Mouse (Mus musculus) urinary bladder, postnatal 4 days (tissue): ENCODE data around the gene Ctsa.

Source experiments
- DNase-seq, 2 experiments: peaks; one replicate each; pipeline ENCODE4 v3.0.0; 2021 to 2022; ENCODE audit warnings: low spot score in 2 of 2

Gene Ctsa

DNA sequence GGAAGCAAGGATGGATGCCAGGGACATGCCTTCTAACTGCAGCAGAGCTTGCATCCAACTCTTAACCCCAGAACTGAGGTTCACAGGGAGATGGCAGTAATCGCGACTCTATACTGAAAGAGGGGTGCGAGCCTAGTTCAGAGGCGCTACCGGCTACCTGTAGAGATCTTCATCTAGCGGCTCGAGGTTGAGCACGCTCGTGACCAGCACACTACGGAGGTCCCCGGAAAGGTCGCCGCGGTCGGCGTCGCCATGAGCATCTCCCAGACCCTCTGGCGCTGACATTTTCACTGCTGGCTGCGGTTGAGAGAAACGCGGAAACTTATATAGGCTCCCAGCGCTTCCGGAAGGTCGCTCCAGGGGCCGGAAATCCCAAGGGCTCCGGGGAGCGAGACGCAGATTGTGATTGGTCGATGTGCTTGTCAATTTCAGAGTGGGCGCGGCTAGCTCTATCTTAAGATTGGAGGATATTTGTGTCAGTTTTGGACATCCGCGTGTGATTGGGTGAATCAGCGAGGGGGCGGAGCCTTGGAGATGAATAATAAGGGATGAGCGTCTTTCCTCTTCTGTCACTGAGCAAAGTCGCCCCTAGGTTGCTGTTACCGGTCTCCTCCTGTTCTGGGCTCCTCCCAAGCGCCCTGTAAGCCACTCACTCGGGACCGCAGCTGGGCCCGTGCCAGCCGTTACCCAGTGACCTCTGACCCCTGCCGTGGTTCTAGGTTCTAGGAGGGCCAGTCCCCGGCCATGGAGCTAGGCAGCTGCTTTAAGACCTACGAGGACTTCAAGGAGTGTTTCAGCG lies 27.9 kb upstream of the Ctsa start, which contains the start of the genes Acot8 and Zswim3:
Acot8 (minus strand) TSS at position 350 of the 799 bp plus-strand sequence.
Zswim3 (plus strand) TSS at position 566 of the 799 bp plus-strand sequence.
- peak; percentile 96 to 97 for DNase-seq

DNA sequence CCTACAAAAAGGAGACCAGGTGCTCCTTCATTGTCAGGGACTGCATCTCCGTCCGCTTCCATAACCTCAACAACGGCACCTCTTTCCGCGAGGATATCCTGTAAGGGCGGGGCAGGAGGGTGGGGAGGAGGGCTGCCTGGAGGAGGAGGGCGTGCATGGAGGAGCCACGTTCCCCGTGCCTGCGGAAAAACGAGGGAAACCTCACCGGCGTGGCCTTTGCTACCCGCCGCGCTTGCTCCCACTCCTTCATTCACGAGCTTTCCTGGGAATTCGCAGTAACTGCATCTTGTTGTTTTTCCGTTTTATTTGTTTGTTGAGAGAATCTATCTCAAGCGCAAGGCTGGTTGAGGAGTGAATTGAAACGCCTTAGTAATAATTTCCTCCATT lies 27.3 kb upstream of the Ctsa start:
- no peak for DNase-seq

DNA sequence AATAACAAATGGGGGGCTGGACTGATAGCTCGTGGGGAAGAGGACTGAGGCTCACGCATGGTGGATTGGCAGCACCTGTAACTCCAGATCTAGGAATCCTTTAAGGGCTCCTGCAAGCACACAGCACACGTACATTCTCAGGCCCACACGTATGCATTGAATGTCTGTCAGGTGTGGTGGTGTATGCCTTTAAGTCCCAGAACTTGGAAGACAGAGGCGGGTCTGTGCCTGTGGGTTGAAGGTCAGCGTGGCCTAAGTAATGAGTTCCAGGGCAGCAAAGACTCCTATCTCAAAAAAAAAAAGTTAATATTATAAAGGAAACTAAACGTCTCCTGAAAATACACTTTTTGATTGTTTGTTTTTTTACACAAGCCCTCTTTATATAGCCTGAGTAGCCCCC lies 26.1 kb upstream of the Ctsa start:
- DNase-seq = no peak

DNA sequence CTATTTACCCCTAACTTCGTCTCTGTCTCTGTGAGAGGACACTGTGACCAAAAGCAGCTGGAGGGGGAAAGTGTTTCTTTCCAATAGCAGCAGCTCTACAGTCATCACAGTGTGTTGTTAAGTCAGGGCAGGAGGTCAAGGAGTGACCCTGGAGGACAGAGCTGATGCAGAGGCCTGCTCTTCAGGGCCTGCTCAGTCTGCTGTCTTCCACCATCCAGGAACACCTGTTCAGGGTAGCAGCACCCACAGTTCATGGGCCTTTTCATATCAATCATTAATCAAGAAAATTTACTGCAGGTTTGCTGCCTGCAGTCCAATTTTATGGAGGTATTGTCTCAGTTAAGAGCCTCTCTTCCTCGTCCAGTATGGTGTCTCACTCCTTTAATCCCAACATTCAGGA lies 19.1 kb upstream of the Ctsa start:
- DNase-seq = no peak

DNA sequence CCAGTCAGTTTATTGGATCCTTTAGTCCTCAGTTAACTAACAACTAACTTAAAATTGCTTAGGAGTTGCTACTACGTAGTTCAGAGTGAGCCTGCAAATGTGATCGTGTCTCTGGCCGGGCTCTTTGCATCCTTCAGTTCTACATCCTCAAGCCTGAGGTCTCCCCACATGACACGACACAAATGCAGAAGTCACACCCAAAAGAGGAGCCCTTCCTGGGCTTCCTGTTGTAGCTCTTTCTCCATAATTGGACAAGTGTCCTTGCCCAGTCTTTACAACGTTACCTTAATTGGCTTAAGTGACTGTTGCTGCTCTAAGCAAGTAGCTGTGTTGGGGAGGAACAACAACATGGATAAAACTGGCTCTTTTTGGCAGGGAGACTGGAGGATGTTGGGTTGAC lies 17.3 kb upstream of the Ctsa start:
- DNase-seq = no peak

DNA sequence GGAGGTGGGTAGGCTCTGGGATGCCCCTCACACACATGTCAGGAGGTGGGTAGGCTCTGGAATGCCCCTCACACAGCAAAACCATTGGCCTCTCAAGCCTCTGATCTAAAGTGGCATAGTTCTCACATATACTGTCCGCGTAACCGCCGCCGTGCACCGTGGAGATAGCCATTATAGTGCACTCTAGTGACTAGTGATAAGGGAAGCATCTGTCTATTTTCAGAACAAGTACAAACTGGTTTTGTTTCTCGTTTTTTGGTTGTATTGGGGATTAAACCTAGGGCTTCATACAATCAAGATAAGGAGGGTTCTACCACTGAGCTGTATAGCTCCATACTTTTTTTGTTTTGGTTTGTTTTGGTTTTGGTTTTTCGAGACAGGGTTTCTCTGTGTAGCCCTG lies 16.9 kb upstream of the Ctsa start:
- DNase-seq = no peak

DNA sequence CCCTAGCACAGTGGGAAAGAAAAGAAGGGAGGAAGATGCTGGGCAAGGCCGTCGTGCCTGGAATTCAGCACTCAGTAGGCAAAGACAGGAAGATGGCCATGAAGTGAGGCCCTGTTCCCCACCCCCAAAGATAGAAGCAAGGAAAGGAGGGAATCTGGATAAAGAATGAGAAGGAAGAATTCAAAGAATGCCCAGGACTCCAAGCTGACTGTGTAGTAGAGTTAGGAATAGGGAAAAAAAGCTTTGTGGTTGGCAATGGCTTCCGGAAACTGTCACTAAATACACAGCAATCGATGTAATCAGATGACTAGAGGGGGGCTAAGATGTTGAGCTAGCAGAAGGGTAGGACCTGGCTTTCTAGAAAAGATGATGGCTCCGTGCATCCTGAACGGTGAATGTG lies 15.5 kb upstream of the Ctsa start:
- no peak for DNase-seq

DNA sequence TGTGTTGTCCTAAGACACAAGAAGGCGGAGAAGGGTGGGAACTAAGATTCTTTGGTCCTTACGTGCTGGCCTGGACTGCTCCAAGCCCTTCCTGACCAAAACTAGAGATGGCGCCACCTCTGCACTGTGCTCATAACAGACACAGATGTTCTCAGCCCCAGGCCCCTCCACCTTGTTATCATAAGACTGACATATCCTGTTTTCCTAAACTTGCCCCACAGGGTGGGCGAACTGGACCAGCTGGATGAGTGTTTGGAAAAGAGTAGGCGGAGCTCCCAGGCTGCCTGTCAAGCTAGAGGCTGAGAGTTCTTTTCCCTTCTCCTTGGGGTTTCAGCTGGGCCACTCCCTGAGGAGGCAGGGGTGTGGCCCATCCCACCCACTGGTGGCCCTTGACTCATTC lies 15.0 kb upstream of the Ctsa start:
- DNase-seq = no peak

DNA sequence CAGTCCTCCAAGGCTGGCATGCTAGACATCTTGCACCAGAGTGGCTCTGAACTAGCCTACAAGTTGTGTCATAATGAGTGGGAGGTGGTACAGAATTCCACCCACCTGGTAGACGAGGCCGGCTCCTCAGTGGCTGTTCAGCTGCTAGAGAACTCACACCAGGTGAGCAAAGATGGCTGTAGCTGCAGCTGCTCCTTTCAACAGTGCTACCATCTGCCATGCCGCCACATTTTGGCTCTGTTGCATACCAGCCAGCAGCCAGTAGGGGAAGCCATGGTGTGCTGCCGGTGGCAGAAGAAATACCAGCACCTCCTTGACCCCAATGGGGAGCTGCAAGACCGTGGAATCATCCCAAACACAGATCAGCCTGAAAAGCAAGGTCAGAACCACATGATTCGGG lies 11.6 kb upstream of the Ctsa start:
- no peak for DNase-seq

DNA sequence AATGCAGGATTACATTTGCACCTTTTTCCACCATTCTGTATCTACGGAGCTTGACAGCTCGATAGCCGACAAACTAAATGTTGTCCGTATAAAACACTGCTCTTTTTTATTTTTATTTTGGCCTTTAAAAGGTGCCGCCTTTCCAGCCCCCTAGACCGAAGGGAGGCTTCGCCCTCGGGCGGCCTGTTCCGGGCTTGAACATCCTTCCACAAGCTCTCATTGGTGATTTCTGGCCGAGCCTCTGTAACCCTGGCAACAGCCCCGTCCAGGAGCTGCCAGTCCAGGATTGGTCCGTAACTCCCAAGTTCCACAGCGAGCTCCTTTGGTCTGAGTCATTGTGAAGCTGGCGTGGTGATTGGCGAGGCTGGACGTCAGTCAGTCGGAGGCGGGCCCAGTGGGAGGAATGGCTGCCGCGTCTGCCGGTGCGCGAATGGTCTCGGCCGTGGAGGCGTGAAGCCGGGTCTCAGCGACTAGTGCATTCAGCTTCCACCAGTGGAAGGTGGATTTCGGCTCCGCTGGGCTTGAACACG lies 10.0 kb upstream of the Ctsa start, which contains the start of gene Zswim1:
Zswim1 (plus strand) TSS at position 51 of the 530 bp plus-strand sequence.
- peak; percentile 99 to 100 for DNase-seq

DNA sequence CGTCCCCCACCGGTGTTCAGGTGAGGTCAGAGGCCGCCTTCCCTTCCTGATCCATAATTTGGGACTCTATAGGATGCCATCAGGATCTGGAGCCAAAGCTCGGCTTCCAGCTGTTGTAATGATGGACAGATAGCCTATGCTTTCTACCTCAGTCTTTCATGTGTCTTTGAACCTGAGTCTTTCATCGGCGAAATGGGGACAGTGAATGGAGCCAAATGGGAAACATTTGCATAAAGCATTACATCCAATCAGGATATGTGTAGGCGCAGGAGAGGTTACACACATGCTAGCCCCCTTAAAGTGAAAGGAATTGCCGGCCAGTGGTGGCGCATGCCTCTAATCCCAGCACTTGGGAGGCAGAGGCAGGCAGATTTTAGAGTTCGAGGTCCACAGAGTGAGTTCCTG lies 9.5 kb upstream of the Ctsa start:
- DNase-seq = no peak

DNA sequence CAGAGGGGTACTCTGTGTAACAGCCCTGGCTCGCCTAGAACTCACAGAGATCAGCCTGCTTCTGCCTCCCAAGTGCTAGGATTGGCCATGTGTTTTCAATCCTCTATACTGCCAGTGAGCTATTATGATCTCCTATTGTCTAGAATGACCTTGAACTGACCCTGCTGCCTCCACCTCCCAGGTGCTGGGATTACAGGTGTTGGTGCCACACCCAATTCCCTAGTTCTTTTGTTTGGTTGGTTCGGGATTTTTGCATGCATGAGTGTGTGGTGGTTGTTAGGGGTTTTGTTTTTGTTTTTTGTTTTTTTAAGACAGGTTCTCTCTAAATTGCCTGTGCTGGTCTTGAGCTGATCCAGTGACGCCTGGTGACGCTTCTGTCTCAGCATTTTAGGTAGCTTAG lies 8.7 kb upstream of the Ctsa start:
- DNase-seq = no peak

DNA sequence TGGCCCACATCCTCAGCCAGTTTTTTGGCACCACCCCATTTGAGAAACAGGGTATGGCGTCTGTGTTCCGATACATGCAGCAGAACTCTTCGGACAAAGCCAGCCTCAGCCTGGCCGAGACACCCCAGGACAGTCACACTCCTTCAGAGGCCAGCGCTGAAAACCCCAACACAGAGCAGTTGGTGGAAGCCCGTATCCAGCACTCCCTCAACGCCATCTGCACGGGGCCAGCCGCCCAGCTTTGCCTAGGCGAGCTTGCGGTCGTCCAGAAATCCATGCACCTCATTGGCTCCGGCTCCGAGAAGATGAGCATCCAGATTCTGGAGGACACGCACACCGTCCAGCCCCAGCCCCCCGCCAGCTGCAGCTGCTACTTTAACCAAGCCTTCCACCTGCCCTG lies 7.2 kb upstream of the Ctsa start:
- no peak for DNase-seq

DNA sequence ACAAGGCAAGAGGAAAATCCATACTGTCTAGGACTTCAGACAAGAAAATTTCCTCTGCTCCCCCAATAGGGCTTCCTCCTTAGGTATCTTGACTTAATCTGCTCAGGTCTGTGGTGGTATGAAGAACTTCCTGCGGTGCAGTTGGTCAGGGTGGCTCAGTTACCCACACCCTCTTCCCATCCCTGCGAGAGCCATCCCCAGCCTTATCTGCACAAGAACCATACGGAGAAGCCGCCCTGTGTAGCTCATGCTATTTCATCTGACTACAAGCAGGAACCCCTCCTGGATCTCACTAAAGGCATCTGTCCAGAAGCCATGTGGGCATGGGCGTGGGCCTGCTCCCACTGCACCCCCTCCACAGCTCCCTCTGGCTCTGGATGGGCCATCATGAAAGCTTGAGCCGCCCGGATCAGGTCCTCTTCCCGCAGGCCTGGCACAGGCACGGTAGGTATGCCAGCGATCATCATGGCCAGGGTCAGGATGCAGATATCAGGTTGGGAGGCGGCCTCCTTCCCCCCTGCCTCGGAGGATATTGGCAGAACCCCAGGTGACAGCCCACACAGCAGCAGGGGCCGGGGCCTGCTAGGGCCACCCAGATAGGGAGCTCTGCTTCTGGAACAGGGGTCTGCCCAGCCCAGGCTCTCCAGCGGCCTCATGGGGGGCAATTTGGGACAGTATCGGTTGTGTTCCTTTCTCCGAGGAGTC lies 5.4 kb upstream of the Ctsa start:
- no peak for DNase-seq

DNA sequence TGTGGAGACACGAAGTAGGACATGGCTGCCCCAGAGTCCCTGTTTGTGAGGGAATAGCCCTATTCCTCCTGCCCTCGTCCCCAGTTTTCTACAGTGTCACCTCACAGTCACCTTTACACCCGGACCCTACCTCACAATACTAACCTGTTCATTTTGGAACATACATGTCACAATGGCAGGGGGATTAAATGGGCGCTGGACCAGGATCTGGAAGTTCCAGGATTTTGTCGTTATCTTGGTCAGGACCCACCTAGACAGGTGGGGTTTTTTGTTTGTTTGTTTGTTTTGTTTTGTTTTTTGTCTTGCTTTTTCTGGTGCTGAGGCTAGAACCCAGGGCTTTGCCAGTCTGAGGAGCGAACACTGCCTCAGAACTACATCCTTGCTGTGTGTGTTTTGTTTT lies 4.2 kb upstream of the Ctsa start, which contains the start of gene Spata25:
Spata25 (minus strand) TSS at position 101 of the 400 bp plus-strand sequence.
- DNase-seq = no peak

DNA sequence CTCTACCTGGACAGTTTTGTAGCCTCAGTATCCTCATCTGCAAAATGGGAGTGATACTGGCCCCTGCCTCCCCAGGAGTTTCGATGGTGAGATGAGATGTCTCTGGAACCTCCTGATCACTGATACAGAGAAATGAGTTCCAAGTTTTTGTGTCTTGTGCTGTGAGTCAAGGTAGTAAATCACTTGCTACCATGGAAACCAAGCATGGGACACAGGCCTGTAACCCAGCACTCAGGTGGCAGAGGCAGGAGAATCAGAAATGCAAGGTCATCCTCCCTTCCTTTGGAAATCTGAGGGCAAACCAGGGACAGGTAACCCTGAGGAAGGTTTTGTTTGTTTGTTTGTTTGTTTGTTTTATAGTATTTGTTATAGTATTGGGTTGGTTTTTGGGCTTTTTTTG lies 3.6 kb upstream of the Ctsa start:
- no peak for DNase-seq

DNA sequence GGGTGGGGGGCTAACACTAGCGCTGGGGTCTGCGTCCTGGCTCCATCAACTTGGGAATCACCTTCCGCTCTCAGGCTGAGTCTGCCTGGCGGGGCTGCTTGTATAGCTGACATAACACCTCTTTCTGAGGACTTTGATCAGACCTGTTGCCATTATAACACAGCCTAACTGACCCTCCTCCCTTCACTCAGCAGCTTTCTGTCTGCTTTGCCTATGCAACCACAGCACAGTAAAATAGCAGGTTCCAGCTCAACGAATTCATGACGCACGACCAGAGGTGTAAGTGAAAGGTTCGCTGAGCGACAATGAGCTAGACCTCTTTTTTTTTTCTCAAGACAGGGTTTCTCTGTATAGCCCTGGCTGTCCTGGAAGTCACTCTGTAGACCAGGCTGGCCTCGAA lies 1.6 kb upstream of the Ctsa start:
- DNase-seq = no peak

DNA sequence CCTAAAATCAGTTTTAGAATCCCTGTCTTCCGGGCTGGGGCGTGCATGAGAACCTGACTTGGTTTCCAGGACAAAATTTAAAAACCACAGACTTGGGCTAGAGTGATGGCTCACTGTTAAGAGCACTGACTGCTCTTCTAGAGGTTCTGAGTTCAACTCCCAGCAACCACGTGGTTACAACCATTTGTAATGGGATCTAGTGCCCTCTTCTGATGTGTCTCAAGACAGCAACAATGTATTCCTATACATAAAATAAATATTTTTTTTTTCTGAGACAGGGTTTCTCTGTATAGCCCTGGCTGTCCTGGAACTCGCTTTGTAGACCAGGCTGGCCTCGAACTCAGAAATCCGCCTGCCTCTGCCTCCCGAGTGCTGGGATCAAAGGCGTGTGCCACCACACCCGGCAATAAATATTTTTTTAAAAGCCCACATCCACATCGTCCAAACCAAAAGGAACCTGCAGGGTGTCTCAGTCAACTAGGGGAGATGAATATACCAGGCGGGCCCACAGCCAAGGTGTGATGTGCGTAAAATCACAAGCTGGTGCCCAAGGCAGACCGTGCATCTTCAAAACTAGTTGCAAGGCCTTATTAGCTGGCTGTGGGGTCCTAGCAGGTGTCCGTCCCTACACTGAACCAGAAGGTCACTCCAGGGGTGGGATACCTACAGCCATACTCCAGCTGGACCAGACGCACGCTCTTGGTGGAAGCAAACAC lies 483 bp upstream of the Ctsa start:
- DNase-seq = no peak

DNA sequence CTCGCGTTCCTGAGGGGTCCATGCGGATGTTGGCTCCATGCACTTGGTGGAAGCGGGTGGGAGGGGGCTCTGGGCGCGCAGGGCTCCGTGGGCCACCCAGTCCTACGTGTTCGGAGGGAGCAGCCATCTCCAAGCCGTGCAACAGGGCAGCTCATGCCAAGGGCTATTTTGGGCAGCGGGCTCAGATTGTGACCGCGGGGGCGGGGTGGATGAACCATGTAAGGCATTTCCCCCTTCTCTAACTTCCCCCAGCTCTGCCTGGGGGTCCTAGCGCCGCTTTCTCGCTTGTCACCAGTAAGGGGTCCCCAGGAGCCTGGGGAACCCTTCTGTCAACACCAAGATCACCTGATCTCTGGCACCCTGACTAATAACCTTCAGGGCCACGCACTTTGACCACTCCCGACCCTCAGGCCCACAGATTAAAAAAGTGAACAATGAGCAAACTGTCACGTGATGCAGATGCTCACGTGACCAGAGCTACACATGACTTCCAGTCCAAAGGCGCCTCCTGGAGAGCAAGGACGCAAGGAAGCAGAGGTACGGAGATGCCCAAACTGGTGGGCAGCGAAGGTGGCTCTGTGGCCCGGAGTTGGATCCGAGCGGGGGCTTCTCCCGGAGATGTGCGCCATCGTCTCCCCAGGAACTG lies 764 bp downstream of the Ctsa start, which contains the start of gene Neurl2:
Neurl2 (minus strand) TSS at position 143 of the 646 bp plus-strand sequence.
- peak; percentile 86 to 93 for DNase-seq

DNA sequence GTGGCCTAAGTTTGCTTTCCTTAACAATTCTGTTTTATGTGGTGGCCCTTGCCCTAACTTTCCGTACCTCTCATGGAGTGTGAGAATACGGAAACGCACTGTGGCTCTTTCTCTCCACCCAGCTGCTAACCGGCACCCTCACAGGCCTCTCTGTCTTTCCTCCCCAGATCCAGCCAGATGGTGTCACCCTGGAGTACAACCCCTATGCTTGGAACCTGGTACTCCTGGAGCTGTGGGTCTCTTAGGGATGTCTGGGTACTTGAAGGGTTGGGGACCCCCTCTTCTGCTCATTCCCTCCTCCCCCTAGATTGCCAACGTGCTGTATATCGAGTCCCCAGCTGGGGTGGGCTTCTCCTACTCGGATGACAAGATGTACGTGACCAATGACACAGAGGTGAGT lies 1.9 kb downstream of the Ctsa start:
- no peak for DNase-seq

DNA sequence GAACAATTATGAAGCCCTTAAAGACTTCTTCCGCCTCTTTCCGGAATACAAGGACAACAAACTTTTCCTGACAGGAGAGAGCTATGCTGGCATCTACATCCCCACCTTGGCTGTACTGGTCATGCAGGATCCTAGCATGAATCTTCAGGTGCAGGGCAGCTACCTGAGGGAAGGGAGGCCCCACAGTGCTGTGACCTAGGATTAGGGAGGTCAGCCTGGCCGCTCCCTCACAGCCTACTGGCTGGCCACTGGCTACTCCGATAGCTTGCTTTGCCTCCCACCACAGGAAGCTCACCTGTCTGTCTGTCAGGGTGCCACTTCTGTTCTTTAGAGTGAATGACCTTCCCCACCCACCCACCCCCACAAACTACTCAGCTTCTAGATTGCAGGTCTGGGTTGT lies 2.5 kb downstream of the Ctsa start:
- no peak for DNase-seq

DNA sequence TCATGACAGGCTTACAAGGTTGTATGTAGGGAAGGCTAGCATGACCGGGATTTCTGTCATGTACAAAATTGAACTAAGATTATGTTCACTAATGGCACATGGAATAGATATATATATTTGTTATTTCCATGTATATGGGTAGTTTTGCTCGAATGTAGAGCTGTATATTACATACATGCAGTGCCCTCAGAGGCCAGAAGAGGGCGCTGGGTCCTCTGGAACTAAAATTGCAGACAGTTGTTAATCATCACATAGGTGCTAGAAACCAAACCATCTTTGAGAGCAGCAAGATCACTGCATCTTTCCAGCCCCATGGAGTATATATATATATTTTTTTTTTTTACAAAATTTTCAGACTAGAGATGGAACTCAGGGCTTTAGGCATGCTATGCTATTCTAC lies 13.1 kb downstream of the Ctsa start:
- no peak for DNase-seq
